Comparison of ENCODE assay signal across 8 mouse cellular contexts in the genomic region with DNA sequence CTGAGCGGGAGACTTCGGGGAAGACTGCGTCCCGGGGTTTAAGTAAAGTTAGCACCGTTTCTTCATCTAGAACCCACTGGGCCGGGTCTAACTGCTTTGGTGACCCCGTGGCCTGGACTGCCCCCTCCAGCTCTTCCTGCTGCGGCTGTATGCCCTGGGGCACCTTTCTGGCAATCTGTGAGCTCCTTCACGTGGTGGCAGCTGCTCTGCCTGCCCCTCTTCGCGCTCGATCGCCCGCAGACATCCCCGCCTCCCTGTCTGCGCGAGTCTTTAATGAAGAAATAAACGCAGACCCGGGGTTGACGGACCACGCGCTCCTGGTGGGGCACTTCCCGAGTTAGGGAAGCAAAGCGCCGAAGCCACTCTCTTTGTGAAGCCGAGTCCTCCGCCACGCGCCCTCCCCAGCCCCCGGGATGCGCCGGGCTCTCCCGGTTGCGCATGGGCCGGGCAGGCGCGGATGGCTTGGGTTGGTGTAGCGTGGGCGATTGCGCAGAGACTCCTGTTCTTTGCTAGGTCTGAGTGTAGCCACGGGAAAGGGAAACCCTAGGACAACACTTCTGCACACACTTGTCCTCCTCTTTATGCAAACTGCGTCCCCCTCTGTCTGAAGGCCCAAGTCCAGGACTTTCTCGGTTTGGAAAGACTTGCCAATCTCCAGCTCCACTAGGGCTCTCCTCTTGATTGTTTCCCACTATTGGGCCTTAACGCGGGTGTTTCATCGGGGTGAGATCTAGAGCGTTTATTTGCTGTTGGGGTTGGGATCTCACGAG. TPM values are rescaled to one million over a fixed set of nuclear protein-coding genes. Genes with fewer than 3 reads are reported as not detected.
DNase-seq lines count a peak whose midpoint lies in the region; ATAC-seq and TF ChIP-seq lines count a peak whose summit lies in the region.

No protein-coding gene starts in this region.

- no peak for TF ChIP-seq EP300 in stomach, postnatal 0 days (optimal IDR thresholded peaks at IDR 0.05)

- no peaks in the 10 kb centered on the region for H3K36me3 ChIP-seq in lung, embryonic 15.5 days
- H3K36me3 ChIP-seq in embryonic facial prominence, embryonic 13.5 days = no peaks in the 10 kb centered on the region
- no peaks in the 10 kb centered on the region for H3K36me3 ChIP-seq in hindbrain, embryonic 12.5 days
- no peaks in the 10 kb centered on the region for H3K36me3 ChIP-seq in midbrain, embryonic 11.5 days (ENCODE audit: control insufficient read depth, insufficient read depth, low read length)
- no peaks in the 10 kb centered on the region for H3K36me3 ChIP-seq in stomach, postnatal 0 days (ENCODE audit: control insufficient read depth, insufficient read depth, low read length)

- H3K9me3 ChIP-seq in lung, embryonic 15.5 days = no peaks in the 10 kb centered on the region
- no peaks in the 10 kb centered on the region for H3K9me3 ChIP-seq in embryonic facial prominence, embryonic 13.5 days
- H3K9me3 ChIP-seq in hindbrain, embryonic 12.5 days (replicated peaks) = no peaks in the 10 kb centered on the region
- H3K9me3 ChIP-seq in midbrain, embryonic 11.5 days (ENCODE audit: control insufficient read depth, low read length) = no peaks in the 10 kb centered on the region
- H3K9me3 ChIP-seq in stomach, postnatal 0 days (ENCODE audit: control insufficient read depth, low read length) = no peaks in the 10 kb centered on the region

- peaks cover 19% of the 10 kb centered on the region; the same call in 1 of the 2 replicates for H3K4me1 ChIP-seq in lung, embryonic 15.5 days
- peaks cover 34% of the 10 kb centered on the region for H3K4me1 ChIP-seq in embryonic facial prominence, embryonic 13.5 days
- H3K4me1 ChIP-seq in hindbrain, embryonic 12.5 days = peaks cover 30% of the 10 kb centered on the region
- peaks cover 21% of the 10 kb centered on the region for H3K4me1 ChIP-seq in midbrain, embryonic 11.5 days (ENCODE audit: control insufficient read depth, insufficient read depth, low read length)
- peaks cover 3% of the 10 kb centered on the region; the same call in 1 of the 2 replicates for H3K4me1 ChIP-seq in stomach, postnatal 0 days (replicated peaks; ENCODE audit: control insufficient read depth, insufficient read depth)

- no peak for DNase-seq in lung, postnatal 36 days
- peak; percentile 40 to 58 for DNase-seq in layer of hippocampus, postnatal 10 days (ENCODE audit: low spot score in 2 of 2)
- DNase-seq in midbrain, embryonic 11.5 days (ENCODE audit: low spot score, missing footprints) = peak; percentile 94
- no peak for DNase-seq in stomach, postnatal 0 days (ENCODE audit: low spot score)
- DNase-seq in spleen, adult 18-20 months = no peak

- no peak for ATAC-seq in lung, embryonic 15.5 days (ENCODE audit: borderline replicate concordance, extremely low read depth, low FRiP score, low TSS enrichment)
- no peak for ATAC-seq in embryonic facial prominence, embryonic 13.5 days (ENCODE audit: insufficient number of reproducible peaks, insufficient read depth, low FRiP score, low TSS enrichment, low read depth)
- peak; percentile 27 for ATAC-seq in hindbrain, embryonic 12.5 days (ENCODE audit: low FRiP score)
- ATAC-seq in midbrain, embryonic 11.5 days (ENCODE audit: low FRiP score) = peak; percentile 30
- ATAC-seq in stomach, postnatal 0 days (ENCODE audit: low FRiP score, low TSS enrichment) = no peak

- H3K4me3 ChIP-seq in lung, embryonic 15.5 days = peak overlapping the region; percentile 78
- peak overlapping the region; percentile 69 for H3K4me3 ChIP-seq in embryonic facial prominence, embryonic 13.5 days
- peak overlapping the region; percentile 71 for H3K4me3 ChIP-seq in hindbrain, embryonic 12.5 days
- peak overlapping the region; percentile 62 for H3K4me3 ChIP-seq in midbrain, embryonic 11.5 days (ENCODE audit: low read depth, low read length)
- peak overlapping the region; percentile 62 for H3K4me3 ChIP-seq in stomach, postnatal 0 days (ENCODE audit: low read depth, low read length)

- peak overlapping the region; percentile 83 for H3K4me2 ChIP-seq in lung, embryonic 15.5 days
- peak overlapping the region; percentile 82 for H3K4me2 ChIP-seq in embryonic facial prominence, embryonic 13.5 days
- peak overlapping the region; percentile 72 for H3K4me2 ChIP-seq in hindbrain, embryonic 12.5 days (replicated peaks)
- H3K4me2 ChIP-seq in midbrain, embryonic 11.5 days = peak overlapping the region; percentile 72
- peak overlapping the region; percentile 95 for H3K4me2 ChIP-seq in stomach, postnatal 0 days (replicated peaks; ENCODE audit: low read depth)

- TF ChIP-seq CTCF in stomach, postnatal 0 days (IDR thresholded peaks at IDR 0.05; ENCODE audit: low read depth) = no peak

- peak overlapping the region; percentile 69 for H3K9ac ChIP-seq in lung, embryonic 15.5 days
- H3K9ac ChIP-seq in embryonic facial prominence, embryonic 13.5 days = peak overlapping the region; percentile 82
- peak overlapping the region; percentile 78 for H3K9ac ChIP-seq in hindbrain, embryonic 12.5 days
- peak overlapping the region; percentile 76 for H3K9ac ChIP-seq in midbrain, embryonic 11.5 days (ENCODE audit: low read length)
- H3K9ac ChIP-seq in stomach, postnatal 0 days (ENCODE audit: low read length) = peak overlapping the region; percentile 57

- H3K27ac ChIP-seq in lung, embryonic 15.5 days = peak overlapping the region; percentile 22; the same call in 1 of the 2 replicates
- H3K27ac ChIP-seq in embryonic facial prominence, embryonic 13.5 days = no peak overlapping the region
- peak overlapping the region; percentile 55 for H3K27ac ChIP-seq in hindbrain, embryonic 12.5 days
- 0 out of 2 replicates have a peak overlapping the region, but pooled peaks have one; percentile 22 for H3K27ac ChIP-seq in midbrain, embryonic 11.5 days (ENCODE audit: low read depth, low read length)
- no peak overlapping the region for H3K27ac ChIP-seq in stomach, postnatal 0 days (replicated peaks)

- H3K27me3 ChIP-seq in lung, embryonic 15.5 days = no peaks in the 10 kb centered on the region
- H3K27me3 ChIP-seq in embryonic facial prominence, embryonic 13.5 days = peaks cover 18% of the 10 kb centered on the region
- peaks cover 11% of the 10 kb centered on the region for H3K27me3 ChIP-seq in hindbrain, embryonic 12.5 days
- peaks cover 14% of the 10 kb centered on the region for H3K27me3 ChIP-seq in midbrain, embryonic 11.5 days (ENCODE audit: control insufficient read depth, insufficient read depth, low read length)
- 0 out of 2 replicates have a peak, but pooled peaks cover 2% of the 10 kb centered on the region for H3K27me3 ChIP-seq in stomach, postnatal 0 days (ENCODE audit: control insufficient read depth, insufficient read depth, low read length)

- WGBS in lung, embryonic 15.5 days = under 1% methylated on average over 48 of the region's 48 CpGs
- under 1% methylated on average over 48 of the region's 48 CpGs for WGBS in embryonic facial prominence, embryonic 13.5 days
- under 1% methylated on average over 48 of the region's 48 CpGs for WGBS in hindbrain, embryonic 12.5 days
- under 1% methylated on average over 48 of the region's 48 CpGs for WGBS in midbrain, embryonic 11.5 days
- WGBS in stomach, postnatal 0 days = 3% methylated on average over 48 of the region's 48 CpGs

RNA-seq across cellular contexts. Expression of gene Slit2, which starts 3.1 kb away (rescaled TPM):
- 32.8 and 39.3 TPM in 2 replicates for polyA plus RNA-seq in lung, embryonic 15.5 days (2015; fragmentation: Nextera tagmentation; extraction: Ambion mirVana)
- 32.2 and 36.3 TPM in 2 replicates for polyA plus RNA-seq in embryonic facial prominence, embryonic 13.5 days (2015; fragmentation: Nextera tagmentation; extraction: Ambion mirVana)
- polyA plus RNA-seq in hindbrain, embryonic 12.5 days (2016; fragmentation: Nextera tagmentation; extraction: Ambion mirVana) = 71.7 and 78.1 TPM in 2 replicates
- total RNA-seq in layer of hippocampus, postnatal 10 days (2021) = 10 to 100 TPM; 47.8 to 49.0 TPM
- polyA plus RNA-seq in midbrain, embryonic 11.5 days (2014; fragmentation: Nextera tagmentation; extraction: Ambion mirVana) = 34.5 and 38.9 TPM in 2 replicates
- 7.8 and 9.1 TPM in 2 replicates for polyA plus RNA-seq in stomach, postnatal 0 days (2015; fragmentation: Nextera tagmentation; extraction: Ambion mirVana)

Comparison
In these comparisons a context has a peak if more than half of its experiments do, and no peak if none do; other contexts are left out.
1. ATAC-seq: peak in hindbrain, embryonic 12.5 days (single experiment) and midbrain, embryonic 11.5 days (single experiment); none in lung, embryonic 15.5 days (single experiment), embryonic facial prominence, embryonic 13.5 days (single experiment) and stomach, postnatal 0 days (single experiment).
2. H3K27ac ChIP-seq: peak in lung, embryonic 15.5 days (single experiment), hindbrain, embryonic 12.5 days (single experiment) and midbrain, embryonic 11.5 days (single experiment); none in embryonic facial prominence, embryonic 13.5 days (single experiment) and stomach, postnatal 0 days (single experiment).
3. DNase-seq: peak in layer of hippocampus, postnatal 10 days (2 of 2) and midbrain, embryonic 11.5 days (single experiment); none in lung, postnatal 36 days (single experiment), stomach, postnatal 0 days (single experiment) and spleen, adult 18-20 months (0 of 2).
4. Peak in every context shown above with its lines, with median percentiles within 50 percentile points of each other: H3K4me2 ChIP-seq, H3K4me3 ChIP-seq and H3K9ac ChIP-seq.